Mouse (Mus musculus) heart, postnatal 0 days (tissue): ENCODE measurements around the gene Atg2b.

Experiments used
- CTCF ChIP-seq: IDR thresholded peaks from 2 replicates; pipeline ENCODE4 v1.5.1; 2016; ENCODE audit warnings: antibody characterized with exemption, control low read depth, low read depth
- EP300 ChIP-seq: IDR thresholded peaks from 2 replicates; pipeline ENCODE4 v1.6.1; 2016; ENCODE audit warnings: antibody characterized with exemption, low read depth

GRCm38 (mm10) chr12:105599098-105599497 is 85.9 kb downstream of the Atg2b start:
- TF ChIP-seq CTCF (no peak), EP300 (no peak)
